Mouse (Mus musculus) gastrocnemius, adult 8-10 months (tissue): ENCODE data around the gene Celsr1. TPM values are rescaled to one million over a fixed set of nuclear protein-coding genes. Genes with fewer than 3 reads are reported as not detected.
A peak's percentile ranks its signal among the peaks of the same experiment; 100 is the strongest.

Experiments
- DNase-seq, 2 experiments: peaks; one replicate each; pipeline ENCODE4 v3.0.0; 2022; ENCODE audit warnings: low spot score in 2 of 2
- total RNA-seq, 4 experiments: library from RNA; stranded (reverse); gene quantifications; 2 replicates each; pipeline ENCODE4 v1.2.4; 2022

Celsr1 gene
- under 1 TPM; 0.02 to 0.36 (median 0.10) TPM for total RNA-seq

DNA sequence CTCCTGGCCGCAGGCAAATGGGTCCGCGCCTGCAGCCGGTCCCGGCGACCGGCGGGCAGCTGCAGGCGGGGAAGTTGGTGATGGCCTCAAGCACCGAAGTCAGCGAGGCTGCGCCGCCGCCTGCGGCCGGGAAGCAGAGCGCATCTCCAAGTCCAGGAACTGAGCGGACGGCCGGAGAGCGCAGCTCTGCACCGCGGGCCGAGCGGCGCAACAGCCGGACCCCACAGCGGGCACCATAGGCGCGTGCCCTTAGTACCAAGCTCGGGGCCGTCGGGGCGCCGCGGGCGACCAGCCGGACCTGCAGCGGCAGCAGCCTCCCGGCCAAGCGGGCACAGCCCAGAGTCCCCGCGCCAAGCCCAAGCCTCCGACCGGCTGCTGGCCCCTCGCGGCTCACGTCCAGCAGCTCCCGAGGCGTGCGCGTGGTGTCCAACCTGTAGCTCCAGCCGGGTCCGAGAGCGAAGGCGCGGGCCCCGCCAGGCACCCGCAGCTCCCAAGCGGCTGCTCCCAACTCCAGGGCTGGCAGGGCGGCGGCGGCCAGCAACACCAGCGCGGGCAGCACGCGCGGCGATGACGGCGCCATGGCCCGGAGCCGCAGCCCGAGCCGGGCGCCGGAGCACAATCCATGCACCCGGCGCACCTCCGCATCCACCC, at the start of gene Celsr1:
Gene Celsr1 (minus strand): TSS at position 587 of the 651 bp plus-strand sequence.
- no peak for DNase-seq

DNA sequence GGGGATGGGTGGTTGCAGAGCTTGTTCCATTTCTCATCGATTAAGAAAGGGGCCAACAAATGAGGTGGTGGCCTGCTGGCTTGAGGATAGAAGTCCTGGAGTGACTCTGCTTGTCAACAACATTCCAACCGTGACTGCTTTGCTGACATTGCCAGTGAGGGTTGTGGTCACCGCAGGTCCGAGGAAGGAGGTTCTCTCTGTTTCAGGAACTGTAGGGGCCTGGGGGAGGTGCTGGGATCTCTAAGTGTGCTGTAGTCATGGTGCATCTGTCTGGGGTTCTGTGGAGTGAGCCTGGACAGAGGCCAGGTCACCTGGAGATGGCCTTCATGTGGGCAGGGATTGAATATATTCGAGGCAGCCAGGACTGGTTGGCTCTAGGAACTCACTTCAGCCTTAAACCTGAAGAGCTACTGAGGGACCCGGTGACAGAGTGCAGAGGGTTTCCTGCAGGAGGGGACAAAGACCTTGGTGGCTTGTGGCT, 49.7 kb upstream of the Celsr1 start:
- no peak for DNase-seq

DNA sequence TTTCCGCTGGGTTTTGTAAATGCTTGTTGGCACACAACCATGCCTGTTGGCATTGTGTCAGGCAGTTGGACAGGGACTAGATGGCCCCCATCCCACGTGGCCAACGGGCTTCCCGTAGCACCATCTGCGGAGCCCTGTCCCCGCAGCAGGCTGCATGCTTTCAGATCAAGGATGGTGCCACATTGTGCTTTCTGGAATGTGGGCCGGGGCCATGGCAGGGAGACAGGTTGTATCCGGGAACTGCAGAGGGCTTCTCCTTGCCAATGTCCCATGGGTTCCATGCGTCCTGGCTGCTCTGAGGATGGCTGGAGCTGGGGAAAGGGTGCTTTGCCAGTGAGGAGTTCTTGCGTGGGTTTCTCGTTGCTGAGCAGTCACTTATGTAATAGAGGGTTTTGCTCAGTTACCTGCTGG, 49.0 kb upstream of the Celsr1 start:
- no peak for DNase-seq

DNA sequence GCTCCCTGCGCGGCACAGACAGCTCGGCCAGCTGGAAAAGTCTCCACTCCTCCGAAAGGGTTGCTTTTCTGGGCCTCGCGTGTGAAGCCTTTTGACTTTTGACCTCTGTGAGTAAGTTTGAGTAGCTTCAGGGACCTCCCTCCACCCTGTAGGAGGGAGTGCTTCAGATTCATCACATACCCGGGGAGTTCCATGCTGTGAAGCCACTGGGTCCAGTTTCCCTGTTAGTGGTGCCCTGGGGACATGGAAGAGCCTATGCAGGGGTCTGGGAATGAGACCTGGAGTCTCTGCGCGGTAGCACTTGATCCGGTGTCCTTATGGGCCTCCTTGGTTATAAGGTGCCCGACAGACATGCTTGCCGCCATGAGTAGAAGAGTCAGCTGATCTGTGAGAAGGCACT, 48.1 kb upstream of the Celsr1 start:
- no peak for DNase-seq

DNA sequence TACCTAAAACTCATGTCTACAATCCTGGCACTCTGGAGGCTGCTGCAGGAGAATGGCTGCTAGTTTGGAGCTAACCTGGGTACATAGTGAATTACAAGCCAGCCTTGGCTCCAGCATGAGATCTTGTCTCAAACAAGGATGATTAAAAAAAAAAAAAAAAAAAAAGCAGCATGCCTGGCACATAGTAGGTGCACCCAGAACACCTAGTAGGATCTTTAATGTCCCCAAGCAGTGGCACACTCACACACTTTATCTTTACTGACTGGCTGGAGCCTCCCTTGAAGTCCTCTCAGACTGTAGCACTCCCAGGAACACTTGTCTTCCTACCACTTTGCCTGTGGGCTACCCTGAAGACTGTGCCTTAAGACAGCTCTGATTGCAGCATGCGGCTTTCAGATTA, 46.8 kb upstream of the Celsr1 start:
- no peak for DNase-seq

DNA sequence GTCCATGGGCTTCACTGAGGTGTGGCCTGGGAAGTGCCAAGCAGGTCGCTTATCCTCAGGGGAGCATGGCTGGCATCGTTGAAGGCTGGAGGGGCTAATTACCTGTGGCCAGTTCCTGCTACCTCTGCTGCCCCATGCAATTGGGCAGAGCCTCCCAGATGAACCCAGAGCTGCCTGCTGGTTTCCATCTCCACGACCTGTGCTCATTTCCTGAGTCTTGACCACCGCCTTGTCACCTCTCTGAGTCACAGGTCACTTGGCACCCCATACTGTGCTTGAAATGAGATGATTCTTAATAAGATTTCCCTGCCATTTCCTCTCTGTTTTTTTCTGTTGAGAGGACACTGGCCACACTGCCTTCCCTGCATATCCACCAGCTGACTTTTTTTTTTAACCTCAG, 46.3 kb upstream of the Celsr1 start:
- DNase-seq: no peak

DNA sequence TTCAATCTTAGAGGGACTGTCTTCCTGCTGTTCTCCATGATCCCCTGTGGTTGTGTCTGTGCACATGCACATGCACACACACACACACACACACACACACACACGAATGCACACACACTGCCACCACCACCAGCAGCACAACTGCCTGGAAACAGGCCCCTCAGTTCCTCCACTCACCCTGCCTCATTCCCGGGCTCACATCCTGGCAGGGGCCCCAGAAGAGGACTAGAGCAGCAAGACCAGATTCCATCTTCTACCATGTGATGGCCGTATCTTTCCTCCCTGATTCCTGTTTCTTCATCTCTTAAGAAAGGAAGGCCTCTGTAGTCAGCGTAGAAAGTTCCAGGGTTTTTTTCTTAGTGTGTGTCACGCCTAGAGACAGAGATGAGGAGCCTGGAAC, 45.9 kb upstream of the Celsr1 start:
- no peak for DNase-seq

DNA sequence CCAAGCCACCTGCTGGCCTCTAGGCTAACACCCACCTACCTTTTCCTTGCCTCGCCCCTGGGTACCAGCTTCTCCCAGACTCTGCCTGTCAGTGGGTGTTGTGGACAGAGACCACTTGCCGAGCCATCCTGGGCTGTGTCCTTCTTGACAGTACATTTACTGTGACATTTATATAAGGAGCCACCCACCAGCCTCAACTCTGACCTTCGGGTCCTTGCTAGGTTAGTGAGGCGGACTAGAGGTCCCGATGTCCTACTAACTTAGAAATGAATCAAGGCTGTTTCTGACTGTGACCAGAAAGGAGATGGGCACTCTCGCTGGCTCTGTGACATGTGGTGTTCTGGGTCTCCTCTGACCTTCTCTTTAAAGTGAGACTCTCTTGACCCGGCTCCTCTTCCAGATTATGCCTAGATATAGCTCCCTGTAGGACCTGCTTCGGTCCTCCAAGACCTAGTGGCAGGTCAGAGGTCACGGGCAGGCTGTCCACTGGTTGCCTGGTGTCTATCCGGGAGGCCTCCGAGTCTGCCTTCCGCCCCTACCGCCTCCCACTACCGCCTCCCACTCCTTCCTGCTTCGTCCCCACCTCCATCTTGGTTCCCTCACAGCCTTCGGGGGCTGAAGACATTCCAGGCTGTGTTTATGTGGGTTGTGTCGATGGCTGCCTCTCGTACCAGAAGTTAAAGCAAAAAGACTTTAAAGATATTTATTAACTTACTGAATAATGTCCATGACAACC, 45.1 kb upstream of the Celsr1 start:
- no peak for DNase-seq

DNA sequence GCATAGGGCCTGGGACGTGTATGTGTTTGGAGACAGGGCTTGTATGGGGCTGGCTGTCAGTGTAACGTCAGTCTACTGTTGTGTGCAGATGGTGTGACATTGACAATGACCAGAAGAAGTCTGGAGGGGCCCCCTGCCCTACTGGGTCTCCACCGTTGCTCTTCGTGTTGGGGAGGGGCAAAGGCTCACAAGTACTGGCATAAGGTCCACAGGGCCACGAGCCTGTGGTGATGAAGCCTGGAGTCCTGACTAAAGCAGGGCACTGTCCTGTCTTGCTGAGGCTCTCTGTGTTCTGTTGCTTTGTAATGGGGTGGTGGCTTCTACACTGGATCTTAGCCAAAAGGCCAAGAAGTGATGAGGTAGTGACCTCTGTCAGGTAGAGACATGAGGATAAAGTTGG, 44.4 kb upstream of the Celsr1 start:
- DNase-seq: no peak

DNA sequence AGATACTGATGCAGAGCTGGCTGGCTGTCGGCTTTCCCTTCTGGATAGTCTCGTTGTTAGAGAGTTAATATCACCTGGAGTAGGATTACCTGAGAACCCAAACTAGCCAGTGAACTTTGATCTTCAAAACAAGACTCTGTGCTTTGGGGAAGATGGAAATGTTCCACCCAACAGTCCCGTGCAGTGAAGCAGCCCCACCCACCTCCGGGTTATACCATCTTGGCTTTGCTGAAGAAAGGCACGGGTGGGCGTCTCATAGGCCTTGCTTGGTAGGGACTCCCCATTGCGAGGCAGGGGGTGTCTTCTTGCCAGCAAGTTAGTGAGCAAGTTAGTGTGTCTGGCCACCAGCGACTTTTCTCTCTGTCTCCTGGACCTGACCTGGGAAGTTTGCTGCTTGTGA, 42.8 kb upstream of the Celsr1 start:
- DNase-seq: no peak

DNA sequence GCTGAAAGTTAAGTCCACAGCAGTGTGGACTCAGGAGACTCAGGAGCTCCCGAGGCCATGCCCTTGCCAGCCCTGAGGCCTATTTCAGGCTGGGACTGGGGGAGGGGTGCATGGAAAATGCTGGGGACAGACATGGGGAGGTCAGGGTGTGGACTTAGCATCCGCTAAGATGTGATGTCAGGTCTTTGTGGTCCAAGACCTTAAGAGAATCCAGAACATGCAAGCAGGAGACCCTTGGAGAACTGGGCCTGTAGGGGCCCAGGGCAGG, 42.4 kb upstream of the Celsr1 start:
- DNase-seq: peak; percentile 56 to 75

DNA sequence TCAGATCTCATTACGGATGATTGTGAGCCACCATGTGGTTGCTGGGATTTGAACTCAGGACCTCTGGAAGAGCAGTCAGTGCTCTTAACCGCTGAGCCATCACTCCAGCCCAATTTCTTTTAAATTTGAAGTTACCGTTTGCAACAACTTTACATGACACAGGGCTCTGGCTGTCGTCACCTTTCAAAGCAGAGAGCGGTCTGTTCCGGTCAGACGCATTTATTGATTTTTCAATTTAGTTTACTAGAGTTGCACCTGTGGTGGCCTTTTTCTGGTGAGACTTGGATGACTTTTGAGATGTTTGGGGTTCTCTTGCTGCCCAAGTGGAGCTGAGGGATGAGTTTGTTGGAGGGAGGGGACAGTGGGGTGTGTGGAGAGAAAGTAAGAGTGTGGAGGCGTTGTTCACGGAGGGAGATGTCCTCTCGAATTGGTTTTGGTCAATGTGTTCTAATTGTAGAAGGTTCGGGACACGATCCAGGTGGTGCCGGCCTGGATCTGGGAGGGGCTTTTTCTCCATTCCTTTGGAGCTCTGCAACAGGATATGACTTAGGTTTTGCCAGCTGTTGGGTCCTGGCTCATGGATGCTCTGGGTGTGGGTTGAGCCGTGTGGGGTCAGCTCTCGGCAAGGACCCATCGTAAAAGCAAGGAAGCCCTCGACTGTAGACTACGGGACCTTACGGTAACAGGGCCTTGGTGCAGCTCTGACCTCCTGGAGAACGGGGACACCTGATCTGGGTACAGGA, 41.9 kb upstream of the Celsr1 start:
- peak in 1 of 2 experiments; percentile 36 for DNase-seq

DNA sequence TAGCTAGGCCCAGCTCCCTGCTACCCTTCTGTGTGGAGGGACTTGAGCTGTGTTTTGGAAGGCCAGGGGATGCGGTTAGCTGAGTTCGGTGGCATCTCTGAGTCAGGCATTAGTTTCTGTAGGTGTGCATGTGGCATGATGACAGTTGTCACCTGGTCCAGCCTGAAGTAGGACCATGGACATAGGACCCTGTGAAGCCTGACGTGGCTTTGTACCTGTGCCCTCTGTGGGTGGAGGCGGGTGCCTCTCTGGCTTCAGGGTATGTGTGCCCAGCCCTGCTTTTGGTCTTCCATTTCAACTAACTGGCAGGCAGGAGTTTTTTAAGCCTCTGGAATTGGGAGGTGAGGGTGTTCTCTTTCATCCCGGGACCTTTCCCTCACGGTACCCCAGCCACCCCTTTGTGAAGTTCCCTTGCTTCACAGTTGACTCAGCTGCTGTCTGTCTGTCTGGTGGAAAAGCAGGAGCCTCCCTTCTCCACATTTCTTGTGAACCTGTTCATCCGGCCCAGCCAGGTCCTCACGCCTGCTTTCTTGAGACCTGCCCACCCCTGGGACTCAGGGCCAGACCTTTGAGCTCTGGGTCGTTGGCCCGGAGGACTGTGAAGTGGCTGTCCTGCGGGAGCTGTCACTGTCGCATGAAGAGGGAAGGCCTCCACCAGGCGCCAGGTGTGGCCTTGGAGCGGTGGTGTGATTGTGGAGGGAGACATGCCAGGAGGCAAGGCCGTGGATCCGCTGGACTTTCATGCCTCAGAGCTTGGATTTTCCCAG, 40.8 kb upstream of the Celsr1 start:
- no peak for DNase-seq

DNA sequence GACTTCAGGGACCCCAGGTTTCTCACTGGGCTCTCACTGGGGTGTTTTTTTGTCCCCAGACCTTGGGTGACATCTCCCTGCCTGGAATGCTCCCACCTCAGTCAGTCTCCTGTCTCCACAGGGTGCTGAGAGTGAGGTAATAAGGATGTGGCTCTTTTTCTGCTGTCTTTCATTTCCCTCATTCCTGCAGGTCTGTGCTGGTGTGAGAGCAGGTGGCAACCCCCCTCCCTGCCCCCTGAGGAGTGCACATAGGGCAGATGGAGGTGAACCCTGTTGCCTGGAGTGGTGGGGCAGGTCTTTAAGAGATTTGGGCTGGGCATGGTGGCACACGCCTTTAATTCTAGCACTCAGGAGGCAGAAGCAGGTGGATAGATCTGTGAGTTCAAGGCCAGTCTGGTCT, 37.6 kb upstream of the Celsr1 start:
- DNase-seq: no peak

DNA sequence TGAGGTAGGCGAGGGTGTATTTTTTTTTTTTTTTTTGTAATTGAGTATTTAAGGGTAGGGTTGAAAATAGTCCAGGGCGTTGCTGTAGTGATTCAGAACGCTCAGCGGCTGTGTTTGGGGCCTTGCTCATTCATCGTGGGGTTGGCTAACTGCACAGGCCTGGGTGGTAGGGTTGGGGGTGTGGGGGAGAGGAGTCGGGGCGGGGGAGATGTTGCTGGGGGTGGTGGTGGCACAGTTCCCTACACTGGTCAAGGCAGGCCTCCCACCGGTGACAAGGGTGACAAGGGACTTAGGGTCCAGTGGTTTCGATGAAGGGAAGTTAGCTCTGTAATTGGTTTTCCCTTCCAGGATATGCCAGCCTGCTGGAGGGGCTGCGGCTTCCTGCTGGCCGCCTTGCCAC, 36.8 kb upstream of the Celsr1 start:
- DNase-seq: no peak

DNA sequence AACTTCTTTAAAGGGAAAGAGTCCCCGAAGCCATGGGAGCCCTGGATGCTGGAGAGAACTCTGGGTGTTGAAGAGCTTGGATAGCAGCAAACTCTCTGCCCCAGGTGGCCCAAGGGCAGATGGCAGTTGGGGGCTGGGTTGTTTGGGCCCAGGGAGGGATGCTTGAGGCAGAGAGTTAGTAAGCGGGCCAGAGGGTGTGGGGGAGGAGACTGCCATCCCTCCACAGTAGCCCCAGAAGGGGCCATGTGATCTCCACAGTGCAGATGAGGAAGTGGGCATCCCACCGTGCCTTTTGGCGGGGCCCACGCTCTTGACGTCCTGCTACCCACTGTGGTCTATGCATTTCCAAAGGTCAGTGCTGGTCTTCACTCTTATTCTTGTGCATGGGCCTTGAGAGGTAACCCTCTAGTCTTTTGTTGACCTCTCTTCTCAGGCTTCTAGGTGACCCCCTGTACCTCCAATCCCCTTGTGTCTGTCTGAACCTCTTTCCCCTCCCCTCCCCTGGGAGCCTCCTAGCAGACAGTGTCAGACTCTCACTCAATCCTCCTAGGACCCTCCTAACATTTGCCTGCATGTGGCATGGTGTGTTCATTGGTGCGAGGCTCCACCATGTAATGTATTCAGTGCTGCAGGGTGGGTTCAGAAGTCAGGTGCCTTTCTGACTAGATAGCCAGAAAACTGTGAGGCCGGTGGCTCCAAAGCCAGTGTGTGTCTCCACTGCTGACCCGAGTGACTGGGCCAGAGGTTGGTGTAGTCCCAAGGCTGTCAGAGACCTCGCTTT, 35.6 kb upstream of the Celsr1 start:
- no peak for DNase-seq

DNA sequence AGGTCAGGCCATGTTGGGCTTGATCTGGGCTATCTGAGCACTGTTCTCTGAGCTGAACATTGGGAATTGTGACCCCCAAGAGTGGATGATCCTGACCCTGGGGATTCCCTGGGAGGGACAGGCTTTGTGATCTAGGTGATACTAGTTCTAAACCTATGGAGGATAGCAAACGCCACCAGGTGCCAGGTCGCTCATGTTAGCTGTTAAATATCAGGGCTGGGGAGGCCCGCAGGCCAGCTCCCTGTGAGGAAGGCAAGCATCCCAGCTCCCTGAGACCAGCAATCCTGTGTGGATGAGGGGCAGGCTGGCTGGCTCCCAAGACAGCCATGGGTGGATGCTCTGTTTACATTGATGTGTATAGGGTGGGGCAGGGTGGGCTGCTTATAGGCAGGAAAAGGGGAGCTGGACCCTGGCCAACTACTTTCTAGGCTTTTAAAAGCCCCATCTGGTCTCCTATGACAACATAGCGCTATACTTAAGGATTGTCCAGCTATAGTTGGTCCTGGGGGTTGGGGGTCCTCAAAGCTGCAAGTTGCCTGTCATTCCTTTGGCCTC, 34.4 kb upstream of the Celsr1 start:
- no peak for DNase-seq

DNA sequence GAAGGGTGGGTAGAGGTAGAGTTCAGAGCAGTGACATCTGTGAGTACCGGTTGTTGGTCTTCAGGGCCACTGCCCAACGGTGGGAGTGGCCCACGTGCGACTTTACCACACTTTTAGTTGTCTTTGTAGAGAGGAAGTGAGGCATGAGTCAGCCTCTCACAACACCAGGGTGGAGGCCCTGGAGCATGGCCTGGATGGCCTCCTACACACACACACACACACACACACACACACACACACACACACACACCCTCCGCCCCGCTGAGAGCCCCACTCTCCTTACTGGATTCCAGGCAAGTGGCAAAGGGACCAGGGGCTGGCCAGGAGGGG, 34.0 kb upstream of the Celsr1 start:
- no peak for DNase-seq

DNA sequence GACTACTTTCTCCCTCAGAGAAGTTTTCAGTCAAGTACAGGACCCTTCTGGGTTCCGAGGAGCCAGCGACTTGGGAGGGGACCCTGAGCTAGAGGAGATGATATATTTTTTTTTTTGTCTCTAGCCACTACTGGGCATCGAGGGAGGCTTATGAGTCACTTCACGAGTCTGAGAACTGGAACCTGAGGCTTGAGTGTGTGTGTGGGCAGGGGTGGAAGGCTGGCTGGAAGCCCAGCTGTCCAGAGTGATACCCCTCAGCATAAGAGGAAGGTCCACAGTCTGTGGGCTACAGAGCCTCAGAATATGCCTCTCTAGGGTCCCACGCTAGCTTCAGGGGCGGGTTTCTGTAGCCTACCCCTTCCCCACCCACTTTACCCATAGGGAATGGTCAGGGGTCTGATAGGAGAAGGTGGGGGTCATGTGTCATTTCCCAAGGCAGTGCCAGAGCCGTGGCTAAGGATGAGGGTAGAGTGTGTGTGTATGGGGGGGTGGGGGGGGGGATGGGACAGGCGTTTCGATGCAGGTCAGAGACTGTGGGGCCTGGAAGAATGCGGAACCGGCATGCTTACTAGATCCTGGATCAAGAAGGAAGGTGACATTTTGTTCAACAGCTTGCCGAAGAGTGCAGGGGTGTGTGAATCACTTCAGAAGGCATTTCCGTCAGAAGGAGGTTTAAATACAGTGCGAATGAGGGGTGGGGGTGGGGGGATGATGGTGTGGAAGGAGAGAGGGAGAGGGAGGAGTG, 33.4 kb upstream of the Celsr1 start:
- DNase-seq: no peak

DNA sequence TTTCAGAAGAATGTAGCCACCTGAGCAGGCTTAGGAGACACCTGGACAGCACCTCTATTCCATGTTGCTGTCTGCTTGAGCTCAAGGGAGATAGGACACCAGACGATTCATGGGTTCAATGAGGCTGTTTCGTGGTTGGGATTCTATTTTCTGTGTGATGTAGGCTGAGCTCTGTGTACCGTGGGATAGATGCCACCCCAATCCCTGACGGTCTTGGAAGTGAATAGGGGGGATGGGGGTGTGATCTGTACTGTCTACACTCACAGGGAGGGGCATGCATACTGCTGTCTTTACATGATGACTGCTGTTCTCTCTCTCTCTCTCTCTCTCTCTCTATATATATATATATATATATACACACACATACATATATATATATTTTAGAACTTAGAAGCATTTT, 31.8 kb upstream of the Celsr1 start:
- DNase-seq: no peak
